Mouse (Mus musculus): ENCODE measurements around the gene Fbrs. TPM values are rescaled to one million over a fixed set of nuclear protein-coding genes. Genes with fewer than 3 reads are reported as not detected.
A peak's percentile ranks its signal among the peaks of the same experiment; 100 is the strongest.
"Not testable (repeated sequence)": the region's sequence is repeated elsewhere in the genome, so short reads cannot be mapped to it uniquely, and the experiment has no call there.

Gene Fbrs
- polyA plus RNA-seq, 1 experiment from 2014 or later = 14.9 TPM

- not testable (repeated sequence) for H3K9me3 ChIP-seq; H3K27ac ChIP-seq; H3K9ac ChIP-seq (replicated peaks); H3K4me3 ChIP-seq (replicated peaks); H3K4me2 ChIP-seq (replicated peaks); H3K27me3 ChIP-seq; ATAC-seq
- 96% methylated on average over 2 of the region's 2 CpGs for WGBS
- Histone ChIP-seq H3K4me1 (replicated peaks) (peaks cover 11% of the 10 kb centered on the region), H3K36me3 (peaks cover 45% of the 10 kb centered on the region)
Observed at GRCm38 (mm10) chr7:127465670-127466069, 13.3 kb upstream of the Fbrs start.

DNA sequence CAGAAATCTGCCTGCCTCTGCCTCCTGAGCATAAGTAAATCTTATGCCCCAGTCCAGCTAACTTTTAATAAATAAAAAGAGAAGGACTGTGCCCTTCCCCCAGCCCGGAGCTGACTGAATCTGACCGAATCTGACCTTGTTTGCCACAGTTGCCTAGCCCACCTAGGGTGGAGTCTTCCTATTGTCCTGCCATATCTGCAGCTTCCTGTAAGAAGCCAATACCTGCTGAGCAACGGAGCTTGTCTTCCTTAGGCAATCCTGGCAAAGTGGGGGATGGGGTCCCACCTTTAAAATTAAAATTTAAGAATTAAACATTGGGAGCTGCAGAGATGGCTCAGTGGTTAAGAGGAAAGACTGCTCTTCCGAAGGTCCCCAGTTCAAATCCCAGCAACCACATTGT lies 12.4 kb upstream of the Fbrs start:
- no peaks in the 10 kb centered on the region for H3K27me3 ChIP-seq
- no peaks in the 10 kb centered on the region for H3K9me3 ChIP-seq
- H3K4me1 ChIP-seq (replicated peaks) = peaks cover 11% of the 10 kb centered on the region
- no peak overlapping the region for H3K27ac ChIP-seq
- WGBS = 96% methylated on average over 4 of the region's 4 CpGs
- no peak overlapping the region for H3K9ac ChIP-seq (replicated peaks)
- H3K4me3 ChIP-seq (replicated peaks) = no peak overlapping the region
- peaks cover 39% of the 10 kb centered on the region for H3K36me3 ChIP-seq
- ATAC-seq = no peak
- H3K4me2 ChIP-seq (replicated peaks) = no peak overlapping the region

GRCm38 (mm10) chr7:127470011-127470715 lies 8.8 kb upstream of the Fbrs start:
- Histone ChIP-seq H3K4me1 (replicated peaks) (peaks cover 23% of the 10 kb centered on the region), H3K27me3 (no peaks in the 10 kb centered on the region), H3K4me2 (replicated peaks) (peak overlapping the region; percentile 93), H3K27ac (peak overlapping the region; percentile 98), H3K9me3 (no peaks in the 10 kb centered on the region), H3K9ac (replicated peaks) (peak overlapping the region; percentile 98), H3K4me3 (replicated peaks) (peak overlapping the region; percentile 87), H3K36me3 (peaks cover 46% of the 10 kb centered on the region)
- no peak; the same call in 1 of the 2 replicates for ATAC-seq
- WGBS = 8% methylated on average over 10 of the region's 10 CpGs

GRCm38 (mm10) chr7:127470743-127471645 lies 8.0 kb upstream of the Fbrs start:
- Histone ChIP-seq H3K36me3 (peaks cover 47% of the 10 kb centered on the region), H3K27me3 (no peaks in the 10 kb centered on the region), H3K27ac (peak overlapping the region; percentile 98), H3K4me2 (replicated peaks) (peak overlapping the region; percentile 93), H3K4me3 (replicated peaks) (peak overlapping the region; percentile 87), H3K4me1 (replicated peaks) (peaks cover 23% of the 10 kb centered on the region), H3K9me3 (no peaks in the 10 kb centered on the region), H3K9ac (replicated peaks) (peak overlapping the region; percentile 98)
- peak; percentile 96 for ATAC-seq
- WGBS = under 1% methylated on average over 46 of the region's 46 CpGs

- peak overlapping the region; percentile 98 for H3K9ac ChIP-seq (replicated peaks)
- peaks cover 48% of the 10 kb centered on the region for H3K36me3 ChIP-seq
- peak overlapping the region; percentile 93 for H3K4me2 ChIP-seq (replicated peaks)
- no peaks in the 10 kb centered on the region for H3K27me3 ChIP-seq
- under 1% methylated on average over 22 of the region's 25 CpGs for WGBS
- ATAC-seq = peak; percentile 15
- H3K4me1 ChIP-seq (replicated peaks) = peaks cover 24% of the 10 kb centered on the region
- H3K9me3 ChIP-seq = no peaks in the 10 kb centered on the region
- H3K27ac ChIP-seq = peak overlapping the region; percentile 98
- H3K4me3 ChIP-seq (replicated peaks) = peak overlapping the region; percentile 87
Observed at GRCm38 (mm10) chr7:127471646-127472010, 7.4 kb upstream of the Fbrs start.

- 1% methylated on average over 7 of the region's 7 CpGs for WGBS
- H3K4me3 ChIP-seq (replicated peaks) = peak overlapping the region; percentile 87
- H3K4me2 ChIP-seq (replicated peaks) = peak overlapping the region; percentile 93
- no peaks in the 10 kb centered on the region for H3K9me3 ChIP-seq
- peak overlapping the region; percentile 98 for H3K9ac ChIP-seq (replicated peaks)
- H3K4me1 ChIP-seq (replicated peaks) = peaks cover 28% of the 10 kb centered on the region
- H3K27ac ChIP-seq = peak overlapping the region; percentile 98
- no peak; the same call in 1 of the 2 replicates for ATAC-seq
- H3K36me3 ChIP-seq = peaks cover 47% of the 10 kb centered on the region
- no peaks in the 10 kb centered on the region for H3K27me3 ChIP-seq
Observed at GRCm38 (mm10) chr7:127472060-127472459, 6.9 kb upstream of the Fbrs start.

- Histone ChIP-seq H3K9me3 (no peaks in the 10 kb centered on the region), H3K27me3 (no peaks in the 10 kb centered on the region), H3K27ac (no peak overlapping the region), H3K36me3 (peaks cover 36% of the 10 kb centered on the region), H3K4me1 (replicated peaks) (peaks cover 32% of the 10 kb centered on the region), H3K4me2 (replicated peaks) (no peak overlapping the region), H3K4me3 (replicated peaks) (no peak overlapping the region), H3K9ac (replicated peaks) (no peak overlapping the region)
- WGBS = 80% methylated on average over 5 of the region's 5 CpGs
- ATAC-seq = no peak
Observed at GRCm38 (mm10) chr7:127473705-127474104, 5.3 kb upstream of the Fbrs start.

DNA sequence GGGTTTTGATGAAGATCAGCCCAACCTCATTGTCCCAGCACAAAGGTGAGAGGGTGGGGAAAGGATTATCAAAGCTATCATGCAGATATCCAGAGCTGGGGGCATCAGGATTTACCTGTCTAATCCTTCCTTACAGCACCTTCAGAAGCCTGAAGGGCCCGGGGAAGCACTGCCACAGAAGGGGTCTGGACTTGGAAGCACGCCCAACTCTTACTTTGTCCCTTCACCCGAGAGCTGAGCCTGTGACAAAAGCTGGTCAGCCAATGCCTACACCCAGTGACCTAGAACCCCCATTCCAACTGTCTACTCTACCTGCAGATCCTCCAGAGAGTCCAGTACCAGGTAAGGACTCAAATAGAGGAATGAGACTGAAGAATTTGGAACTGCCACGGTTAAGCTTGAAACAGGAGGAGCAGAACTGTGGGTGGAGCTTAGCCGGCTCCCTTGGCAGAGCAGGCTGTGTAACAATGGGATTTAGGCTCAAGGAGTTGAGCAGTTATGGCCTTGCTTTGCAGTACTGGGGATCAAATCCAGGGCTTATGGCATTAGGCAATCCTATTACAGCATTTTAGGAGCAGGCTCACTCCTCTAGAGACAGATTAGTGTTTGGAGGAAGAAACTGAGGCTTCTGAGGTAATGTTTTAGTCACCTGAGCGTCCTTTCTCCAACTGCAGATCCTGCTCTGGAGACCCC lies 4.5 kb upstream of the Fbrs start:
- 0 out of 2 replicates have a peak overlapping the region, but pooled peaks have one; percentile 14 for H3K9ac ChIP-seq (replicated peaks)
- WGBS = 85% methylated on average over 6 of the region's 6 CpGs
- no peak overlapping the region for H3K4me3 ChIP-seq (replicated peaks)
- peaks cover 28% of the 10 kb centered on the region for H3K4me1 ChIP-seq (replicated peaks)
- no peak overlapping the region for H3K27ac ChIP-seq
- no peaks in the 10 kb centered on the region for H3K9me3 ChIP-seq
- H3K4me2 ChIP-seq (replicated peaks) = no peak overlapping the region
- H3K27me3 ChIP-seq = no peaks in the 10 kb centered on the region
- peaks cover 36% of the 10 kb centered on the region for H3K36me3 ChIP-seq
- no peak for ATAC-seq

- no peak overlapping the region for H3K4me3 ChIP-seq (replicated peaks)
- no peak overlapping the region for H3K4me2 ChIP-seq (replicated peaks)
- H3K9me3 ChIP-seq = no peaks in the 10 kb centered on the region
- 95% methylated on average over 11 of the region's 11 CpGs for WGBS
- H3K27me3 ChIP-seq = no peaks in the 10 kb centered on the region
- H3K9ac ChIP-seq (replicated peaks) = no peak overlapping the region
- H3K27ac ChIP-seq = no peak overlapping the region
- H3K36me3 ChIP-seq = peaks cover 36% of the 10 kb centered on the region
- no peak for ATAC-seq
- peaks cover 30% of the 10 kb centered on the region for H3K4me1 ChIP-seq (replicated peaks)
Observed at GRCm38 (mm10) chr7:127475186-127475740, 3.7 kb upstream of the Fbrs start.

DNA sequence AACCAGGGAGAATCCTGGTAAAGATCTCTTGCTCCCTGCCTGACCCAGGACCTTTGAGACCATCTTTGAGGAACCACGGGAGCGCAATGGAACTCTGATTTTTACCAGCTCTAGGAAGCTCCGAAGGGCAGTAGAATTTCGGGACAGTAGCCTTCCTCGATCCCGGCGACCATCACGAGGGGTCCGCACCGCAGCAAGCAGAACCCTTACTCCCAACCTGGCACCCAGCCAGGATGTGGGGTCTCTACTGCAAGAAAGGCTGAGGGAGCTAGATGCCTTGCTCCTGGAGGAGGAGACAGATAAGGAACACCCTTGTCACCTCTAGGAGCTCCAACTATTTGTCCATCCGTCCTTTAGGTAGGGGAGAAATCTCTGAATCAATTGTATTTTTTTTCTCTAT lies 2.7 kb upstream of the Fbrs start:
- no peak for ATAC-seq
- no peaks in the 10 kb centered on the region for H3K27me3 ChIP-seq
- no peaks in the 10 kb centered on the region for H3K9me3 ChIP-seq
- peaks cover 44% of the 10 kb centered on the region for H3K36me3 ChIP-seq
- no peak overlapping the region for H3K4me2 ChIP-seq (replicated peaks)
- no peak overlapping the region for H3K27ac ChIP-seq
- WGBS = 96% methylated on average over 11 of the region's 11 CpGs
- no peak overlapping the region for H3K4me3 ChIP-seq (replicated peaks)
- peaks cover 41% of the 10 kb centered on the region for H3K4me1 ChIP-seq (replicated peaks)
- H3K9ac ChIP-seq (replicated peaks) = no peak overlapping the region

DNA sequence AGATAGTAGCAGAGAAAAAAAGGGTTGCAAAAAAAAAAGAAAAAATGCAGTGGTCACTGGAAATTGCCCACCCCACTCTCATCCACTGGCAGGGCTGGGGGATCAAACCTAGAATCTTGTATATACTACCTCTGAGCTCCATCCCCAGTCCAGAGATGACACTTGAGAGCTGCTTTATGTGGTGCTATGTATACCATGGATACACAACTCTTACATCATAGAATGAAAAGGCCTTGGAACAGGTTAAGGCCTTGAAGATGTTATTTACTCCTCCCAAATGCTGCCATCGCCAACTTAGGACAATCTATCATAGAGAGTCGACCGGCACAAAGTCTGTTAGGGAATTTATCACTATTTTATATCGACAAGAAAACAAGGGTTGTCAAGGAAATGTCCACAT lies 2.1 kb upstream of the Fbrs start:
- Histone ChIP-seq H3K4me2 (replicated peaks) (peak overlapping the region; percentile 100), H3K9me3 (no peaks in the 10 kb centered on the region), H3K36me3 (peaks cover 48% of the 10 kb centered on the region), H3K4me1 (replicated peaks) (peaks cover 45% of the 10 kb centered on the region), H3K9ac (replicated peaks) (peak overlapping the region; percentile 98), H3K4me3 (replicated peaks) (peak overlapping the region; percentile 100), H3K27me3 (no peaks in the 10 kb centered on the region), H3K27ac (peak overlapping the region; percentile 97)
- 90% methylated on average over 4 of the region's 4 CpGs for WGBS
- ATAC-seq = no peak
